Mouse (Mus musculus) limb, embryonic 13.5 days (tissue): ENCODE results near the gene Wnt3a. TPM values are rescaled to one million over a fixed set of nuclear protein-coding genes. Genes with fewer than 3 reads are reported as not detected.

Experiments
- ATAC-seq: fragments of 200-750 bp; cut with Nextera tagmentation; 2 replicates; pipeline ENCODE4 v1.8.0; 2017; ENCODE audit warnings: low read depth, moderate number of reproducible peaks, moderate TSS enrichment; ENCODE audit not compliant: low FRiP score
- H3K27ac ChIP-seq: fragments of 300-500 bp; sonication (generic); 2 replicates; pipeline ENCODE4 v1.5.1; 2015; ENCODE audit warnings: inconsistent platforms, mild to moderate bottlenecking, moderate library complexity
- H3K27me3 ChIP-seq: fragments of 300-500 bp; sonication (generic); 2 replicates; pipeline ENCODE4 v1.6.1; 2015; ENCODE audit warnings: mild to moderate bottlenecking, inconsistent platforms
- H3K36me3 ChIP-seq: fragments of 300-500 bp; sonication (generic); 2 replicates; pipeline ENCODE4 v1.6.1; 2015; ENCODE audit warnings: inconsistent platforms, mild to moderate bottlenecking, moderate library complexity
- H3K4me1 ChIP-seq: fragments of 300-500 bp; sonication (generic); 2 replicates; pipeline ENCODE4 v1.6.1; 2015; ENCODE audit warnings: inconsistent platforms
- H3K4me2 ChIP-seq: fragments of 300-500 bp; sonication (generic); replicated peaks from 2 replicates; pipeline ENCODE4 v1.6.1; 2015; ENCODE audit warnings: inconsistent platforms, mild to moderate bottlenecking, moderate library complexity
- H3K4me3 ChIP-seq: fragments of 300-500 bp; sonication (generic); 2 replicates; pipeline ENCODE4 v1.5.1; 2015; ENCODE audit warnings: moderate library complexity, mild to moderate bottlenecking, inconsistent platforms
- H3K9ac ChIP-seq: fragments of 300-500 bp; sonication (generic); 2 replicates; pipeline ENCODE4 v1.6.1; 2015; ENCODE audit warnings: mild to moderate bottlenecking, inconsistent platforms
- H3K9me3 ChIP-seq: fragments of 300-500 bp; sonication (generic); 2 replicates; pipeline ENCODE4 v1.6.1; 2016; ENCODE audit warnings: inconsistent platforms
- WGBS: fragments of 180-500 bp; shearing (Covaris S2); methylation state at CpG from one replicate; pipeline ENCODE4 v1.1.7; 2015; 5-methylcytosine and 5-hydroxymethylcytosine counted together
- polyA plus RNA-seq: library from polyadenylated mRNA; unstranded; fragments of >200 nt; fragmentation: Nextera tagmentation; extraction: Ambion mirVana; gene quantifications from 2 replicates; pipeline ENCODE4 v1.2.1, GENCODE M21; 2015

The Wnt3a gene
- polyA plus RNA-seq, 1 experiment from 2014 or later, result 3.1 TPM

DNA sequence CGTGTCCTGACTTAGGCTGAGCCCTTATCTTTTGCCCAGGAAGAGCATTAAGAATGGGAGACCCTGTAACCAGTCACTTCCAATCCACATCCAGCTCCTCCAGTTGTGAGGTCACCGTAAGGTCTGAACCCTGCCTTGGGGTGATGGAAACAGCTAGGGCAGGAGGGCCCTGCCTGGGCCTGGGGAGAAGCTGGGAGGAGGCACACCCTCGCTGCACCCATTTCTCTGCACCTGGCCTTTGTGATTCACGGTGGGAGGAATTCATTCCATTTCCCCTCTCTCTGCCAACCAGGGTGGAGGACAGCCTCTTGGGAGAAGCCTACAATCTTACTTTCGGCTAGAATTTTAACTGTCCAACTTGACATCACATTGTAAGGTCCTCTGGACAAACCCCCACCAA is 8.4 kb downstream of the Wnt3a start:
- H3K27me3 ChIP-seq, result peaks cover 80% of the 10 kb centered on the region
- H3K27ac ChIP-seq, result no peak overlapping the region
- H3K9ac ChIP-seq, result no peak overlapping the region
- no peak overlapping the region for H3K4me2 ChIP-seq
- no peak overlapping the region for H3K4me3 ChIP-seq
- H3K4me1 ChIP-seq, result peaks cover 7% of the 10 kb centered on the region; the same call in 1 of the 2 replicates
- WGBS, result 55% methylated on average over 5 of the region's 5 CpGs
- H3K9me3 ChIP-seq, result no peaks in the 10 kb centered on the region
- no peaks in the 10 kb centered on the region for H3K36me3 ChIP-seq
- no peak for ATAC-seq

DNA sequence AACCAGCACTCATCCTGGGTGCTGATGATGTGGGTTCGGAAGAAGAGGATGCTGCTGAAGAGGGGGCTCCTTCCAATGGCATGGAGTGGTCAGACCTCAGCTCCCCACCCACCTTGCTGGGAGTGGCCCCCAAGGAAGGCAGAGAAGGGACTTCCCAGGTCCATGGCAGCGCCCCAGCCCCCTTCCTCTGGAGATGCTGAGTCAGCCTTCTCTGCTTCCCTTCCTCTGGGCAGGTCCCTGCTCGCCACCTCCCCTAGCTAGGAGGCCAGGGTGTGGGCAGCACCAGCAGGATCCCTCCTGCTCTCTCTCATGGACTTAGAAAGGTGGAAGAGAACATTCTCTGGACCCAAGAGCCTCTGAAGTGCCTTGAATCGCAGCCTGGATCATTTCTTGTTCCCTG is 12.5 kb downstream of the Wnt3a start:
- Histone ChIP-seq H3K4me3 (no peak overlapping the region), H3K36me3 (no peaks in the 10 kb centered on the region), H3K9me3 (no peaks in the 10 kb centered on the region), H3K27me3 (peaks cover 62% of the 10 kb centered on the region), H3K9ac (no peak overlapping the region), H3K27ac (no peak overlapping the region), H3K4me2 (no peak overlapping the region), H3K4me1 (peaks cover 5% of the 10 kb centered on the region; the same call in 1 of the 2 replicates)
- WGBS, result 75% methylated on average over 4 of the region's 4 CpGs
- ATAC-seq, result no peak

GRCm38 (mm10) chr11:59276877-59277276 is 13.7 kb downstream of the Wnt3a start:
- H3K27me3 ChIP-seq, result peaks cover 53% of the 10 kb centered on the region

DNA sequence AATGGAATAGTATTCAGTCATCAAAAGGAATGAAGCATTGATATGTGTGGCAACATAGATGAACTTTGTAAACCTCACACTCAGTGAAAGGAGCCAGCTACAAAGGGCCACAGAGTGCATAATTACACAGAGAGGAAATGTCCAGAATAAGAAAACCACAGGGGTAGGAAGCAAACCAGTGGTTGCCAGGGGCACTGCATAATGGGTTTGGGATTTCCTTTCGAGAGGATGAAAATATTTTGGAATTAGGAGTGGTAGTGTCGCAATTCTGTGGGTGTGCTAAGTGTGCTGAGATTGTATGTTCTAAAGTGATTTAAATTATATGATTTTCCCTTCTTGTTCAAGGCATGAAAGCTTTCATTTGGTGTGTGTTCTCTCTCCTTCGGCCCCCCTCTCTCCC is 16.4 kb downstream of the Wnt3a start:
- Histone ChIP-seq H3K27me3 (peaks cover 32% of the 10 kb centered on the region), H3K9me3 (peaks cover under 1% of the 10 kb centered on the region; the same call in 1 of the 2 replicates), H3K4me1 (no peaks in the 10 kb centered on the region), H3K27ac (no peak overlapping the region), H3K36me3 (no peaks in the 10 kb centered on the region), H3K4me2 (no peak overlapping the region), H3K4me3 (no peak overlapping the region), H3K9ac (no peak overlapping the region)
- ATAC-seq, result no peak
- 53% methylated on average over 3 of the region's 3 CpGs for WGBS

More at GRCm38 (mm10) chr11:59276877-59277276, 13.7 kb downstream of the Wnt3a start:
- WGBS, result 26% methylated on average over 2 of the region's 2 CpGs
- Histone ChIP-seq H3K27ac (no peak overlapping the region), H3K9ac (no peak overlapping the region), H3K4me1 (no peaks in the 10 kb centered on the region), H3K36me3 (no peaks in the 10 kb centered on the region), H3K4me2 (no peak overlapping the region), H3K9me3 (no peaks in the 10 kb centered on the region), H3K4me3 (no peak overlapping the region)
- no peak for ATAC-seq

- H3K27me3 ChIP-seq, result peaks cover 56% of the 10 kb centered on the region
- 32% methylated on average over 6 of the region's 6 CpGs for WGBS
- no peak overlapping the region for H3K4me3 ChIP-seq
- no peaks in the 10 kb centered on the region for H3K36me3 ChIP-seq
- peaks cover 12% of the 10 kb centered on the region; the same call in 1 of the 2 replicates for H3K9me3 ChIP-seq
- no peak overlapping the region for H3K27ac ChIP-seq
- H3K9ac ChIP-seq, result no peak overlapping the region
- no peak for ATAC-seq
- peaks cover 13% of the 10 kb centered on the region for H3K4me1 ChIP-seq
- no peak overlapping the region for H3K4me2 ChIP-seq
Observed at GRCm38 (mm10) chr11:59266727-59267126, 23.8 kb downstream of the Wnt3a start.

DNA sequence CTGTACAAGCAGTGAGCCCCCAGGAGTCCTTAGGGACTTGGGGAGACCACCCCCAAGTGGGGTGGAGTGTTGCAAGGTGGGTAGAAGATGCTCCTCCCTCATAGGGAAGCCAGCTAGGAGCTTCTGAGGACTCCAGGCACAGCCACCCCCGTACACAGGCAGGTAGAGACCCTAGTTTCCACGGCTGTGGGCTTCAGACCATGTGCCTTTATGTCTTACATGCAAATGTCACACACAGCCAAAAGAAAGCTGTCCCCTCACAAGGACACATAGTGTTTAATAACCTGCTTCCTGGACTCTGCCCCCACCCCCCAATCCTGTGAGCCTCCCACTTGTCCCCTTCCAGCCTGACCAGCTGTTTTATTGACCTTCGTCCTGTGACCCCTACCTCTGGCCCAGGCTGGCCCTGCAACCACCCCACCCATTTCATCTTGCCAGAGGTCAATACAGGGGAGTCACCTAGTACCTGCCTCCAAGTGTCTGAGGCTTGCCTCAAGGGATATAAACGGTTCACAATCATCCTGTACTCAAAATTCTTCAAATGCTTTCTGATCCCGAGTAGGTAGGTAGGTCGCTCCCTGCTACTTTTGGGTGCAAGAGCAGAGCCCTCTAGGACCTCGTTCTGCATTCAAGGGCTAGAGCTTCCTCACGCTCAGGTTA is 25.3 kb downstream of the Wnt3a start:
- no peak for ATAC-seq
- no peak overlapping the region for H3K4me2 ChIP-seq
- peaks cover 59% of the 10 kb centered on the region for H3K27me3 ChIP-seq
- no peak overlapping the region for H3K9ac ChIP-seq
- no peak overlapping the region for H3K27ac ChIP-seq
- H3K4me3 ChIP-seq, result no peak overlapping the region
- whole genome bisulfite sequencing, result 61% methylated on average over 8 of the region's 8 CpGs
- no peaks in the 10 kb centered on the region for H3K36me3 ChIP-seq
- H3K4me1 ChIP-seq, result peaks cover 13% of the 10 kb centered on the region
- H3K9me3 ChIP-seq, result peaks cover 12% of the 10 kb centered on the region; the same call in 1 of the 2 replicates

DNA sequence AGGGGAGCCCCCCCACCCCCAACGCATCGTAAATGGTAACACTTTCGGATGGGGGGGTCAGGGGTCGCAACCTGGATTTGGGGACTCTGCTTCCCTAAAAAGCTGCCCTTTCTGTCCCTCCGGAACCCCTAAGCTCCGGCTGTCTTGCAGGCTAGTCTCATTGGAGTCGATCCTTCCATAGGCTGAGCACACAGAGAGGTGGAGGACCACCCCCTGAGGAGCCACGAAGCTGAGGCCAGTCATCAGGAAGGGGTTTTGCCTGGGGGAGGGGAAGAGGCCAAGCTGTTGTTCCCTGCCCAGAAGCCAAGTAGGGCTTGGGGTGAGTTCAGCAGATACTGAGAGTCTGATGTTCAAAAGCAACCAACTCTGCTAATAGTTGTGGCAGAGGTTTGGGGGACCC is 26.0 kb downstream of the Wnt3a start:
- Histone ChIP-seq H3K4me1 (peaks cover 13% of the 10 kb centered on the region), H3K4me3 (peak overlapping the region; percentile 57), H3K9ac (peak overlapping the region; percentile 79), H3K27ac (no peak overlapping the region), H3K36me3 (no peaks in the 10 kb centered on the region), H3K27me3 (peaks cover 62% of the 10 kb centered on the region), H3K4me2 (peak overlapping the region; percentile 87), H3K9me3 (peaks cover 12% of the 10 kb centered on the region; the same call in 1 of the 2 replicates)
- ATAC-seq, result no peak
- 7% methylated on average over 8 of the region's 8 CpGs for WGBS

DNA sequence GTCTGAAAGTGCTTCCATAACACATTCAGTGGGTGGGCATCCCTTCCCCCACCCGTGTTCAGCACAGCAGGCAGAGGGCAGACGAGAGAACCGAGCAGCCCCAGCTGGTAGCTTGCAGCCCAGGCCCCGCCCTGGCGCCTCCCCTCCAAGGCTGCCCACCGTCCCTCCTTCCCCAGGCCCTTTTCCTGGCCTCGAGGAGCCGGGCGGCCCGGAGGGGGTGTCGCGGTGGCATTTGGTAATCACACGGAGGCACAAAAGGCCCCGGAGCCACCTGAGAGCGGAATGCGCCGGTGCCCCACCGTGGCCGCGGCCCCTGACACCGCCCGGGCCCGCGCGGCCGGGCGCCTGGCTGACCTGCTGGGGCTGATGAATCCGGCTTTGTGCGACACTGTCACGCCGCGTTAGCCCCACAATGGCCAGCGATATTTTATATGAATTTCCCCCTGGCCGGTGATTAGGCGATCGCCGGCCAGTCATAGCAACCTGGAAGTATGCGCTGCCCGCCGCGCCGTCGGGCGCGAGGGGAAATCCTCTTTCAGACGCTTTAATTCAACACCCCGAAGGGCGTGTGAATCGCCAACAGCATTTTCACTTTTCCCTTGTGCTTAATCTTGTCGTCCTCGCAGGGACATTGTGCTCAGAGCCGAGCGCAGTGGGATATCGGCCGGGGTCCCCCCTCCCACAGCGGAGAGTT is 26.5 kb downstream of the Wnt3a start:
- peaks cover 13% of the 10 kb centered on the region for H3K4me1 ChIP-seq
- H3K9ac ChIP-seq, result peak overlapping the region; percentile 79
- no peak overlapping the region for H3K27ac ChIP-seq
- H3K9me3 ChIP-seq, result peaks cover 10% of the 10 kb centered on the region; the same call in 1 of the 2 replicates
- H3K4me3 ChIP-seq, result peak overlapping the region; percentile 57
- H3K4me2 ChIP-seq, result peak overlapping the region; percentile 87
- peaks cover 62% of the 10 kb centered on the region for H3K27me3 ChIP-seq
- under 1% methylated on average over 50 of the region's 56 CpGs for WGBS
- no peaks in the 10 kb centered on the region for H3K36me3 ChIP-seq
- ATAC-seq, result peak; percentile 70

DNA sequence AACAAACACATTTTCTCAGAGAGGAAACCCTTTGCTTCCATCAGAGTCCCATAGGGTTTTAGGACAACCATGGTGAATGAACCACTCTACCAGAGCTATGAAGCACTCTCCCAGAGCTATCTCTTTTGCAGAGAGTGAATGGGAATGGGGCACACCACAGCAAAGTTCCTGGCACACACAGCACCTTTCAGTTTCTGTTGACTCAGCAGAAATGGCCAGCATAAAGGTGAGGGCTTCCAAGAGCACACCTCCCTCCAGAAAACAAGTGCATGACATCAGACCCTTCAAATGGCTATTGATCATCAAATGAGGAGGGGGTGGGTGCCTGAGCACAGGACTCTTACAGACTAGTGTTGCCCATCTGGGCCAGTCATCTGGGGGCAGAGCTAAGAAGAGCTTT is 28.2 kb downstream of the Wnt3a start:
- Histone ChIP-seq H3K9me3 (no peaks in the 10 kb centered on the region), H3K9ac (no peak overlapping the region)

GRCm38 (mm10) chr11:59260706-59261493 is 29.7 kb downstream of the Wnt3a start:
- Histone ChIP-seq H3K36me3 (no peaks in the 10 kb centered on the region), H3K9ac (no peak overlapping the region), H3K4me3 (no peak overlapping the region), H3K27me3 (peaks cover 52% of the 10 kb centered on the region), H3K4me2 (no peak overlapping the region), H3K27ac (no peak overlapping the region), H3K4me1 (peaks cover 13% of the 10 kb centered on the region), H3K9me3 (no peaks in the 10 kb centered on the region)
- WGBS, result 82% methylated on average over 10 of the region's 10 CpGs
- ATAC-seq, result no peak

More for the DNA sequence above, 28.2 kb downstream of the Wnt3a start:
- H3K36me3 ChIP-seq, result no peaks in the 10 kb centered on the region
- no peak overlapping the region for H3K4me3 ChIP-seq
- H3K4me1 ChIP-seq, result peaks cover 13% of the 10 kb centered on the region
- no peak for ATAC-seq
- peaks cover 61% of the 10 kb centered on the region for H3K27me3 ChIP-seq
- H3K27ac ChIP-seq, result no peak overlapping the region
- H3K4me2 ChIP-seq, result no peak overlapping the region

- H3K4me3 ChIP-seq, result no peak overlapping the region
- no peak overlapping the region for H3K4me2 ChIP-seq
- no peak for ATAC-seq
- H3K36me3 ChIP-seq, result no peaks in the 10 kb centered on the region
- peaks cover 13% of the 10 kb centered on the region for H3K4me1 ChIP-seq
- WGBS, result 86% methylated on average over 7 of the region's 7 CpGs
- no peak overlapping the region for H3K9ac ChIP-seq
- H3K9me3 ChIP-seq, result no peaks in the 10 kb centered on the region
- H3K27me3 ChIP-seq, result peaks cover 44% of the 10 kb centered on the region
- H3K27ac ChIP-seq, result no peak overlapping the region
Observed at GRCm38 (mm10) chr11:59259647-59260046, 30.9 kb downstream of the Wnt3a start.

- WGBS, result 64% methylated on average over 10 of the region's 10 CpGs
- Histone ChIP-seq H3K9ac (no peak overlapping the region), H3K4me1 (no peaks in the 10 kb centered on the region; the same call in 1 of the 2 replicates), H3K4me3 (no peak overlapping the region), H3K27ac (no peak overlapping the region), H3K36me3 (no peaks in the 10 kb centered on the region), H3K4me2 (no peak overlapping the region), H3K27me3 (peaks cover 30% of the 10 kb centered on the region; the same call in 1 of the 2 replicates), H3K9me3 (no peaks in the 10 kb centered on the region)
- no peak for ATAC-seq
Observed at GRCm38 (mm10) chr11:59248101-59248500, 42.5 kb downstream of the Wnt3a start.
